In genomic region chr6:67170674-67170946, GRCm38 (mm10) we compare ENCODE assay signal across 8 mouse cellular contexts.
DNase-seq lines count a peak whose midpoint lies in the region; ATAC-seq and TF ChIP-seq lines count a peak whose summit lies in the region.

No protein-coding gene starts in this region.

- H3K9me3 ChIP-seq in heart, embryonic 11.5 days (replicated peaks; ENCODE audit: control insufficient read depth, low read length): peaks cover 2% of the 10 kb centered on the region; the same call in 1 of the 2 replicates
- H3K9me3 ChIP-seq in heart, embryonic 10.5 days: no peaks in the 10 kb centered on the region
- H3K9me3 ChIP-seq in lung, postnatal 0 days (ENCODE audit: low read length): no peaks in the 10 kb centered on the region
- H3K9me3 ChIP-seq in intestine, embryonic 15.5 days: no peaks in the 10 kb centered on the region
- H3K9me3 ChIP-seq in neural tube, embryonic 13.5 days: peaks cover 5% of the 10 kb centered on the region; the same call in 1 of the 2 replicates

- no peak overlapping the region for H3K9ac ChIP-seq in heart, embryonic 11.5 days (ENCODE audit: low read depth, low read length)
- no peak overlapping the region for H3K9ac ChIP-seq in lung, postnatal 0 days (replicated peaks; ENCODE audit: low read depth)
- H3K9ac ChIP-seq in intestine, embryonic 15.5 days: no peak overlapping the region
- no peak overlapping the region for H3K9ac ChIP-seq in neural tube, embryonic 13.5 days

- no peak for DNase-seq in heart, embryonic 10.5 days (ENCODE audit: low spot score)
- no peak for DNase-seq in lung, postnatal 0 days (ENCODE audit: low spot score)
- no peak for DNase-seq in lung, postnatal 36 days
- DNase-seq in MN1 (ENCODE audit: low spot score): no peak
- no peak for DNase-seq in thymus, postnatal 14 days

- H3K4me1 ChIP-seq in heart, embryonic 11.5 days (ENCODE audit: control insufficient read depth, insufficient read depth, low read length): no peaks in the 10 kb centered on the region
- no peaks in the 10 kb centered on the region for H3K4me1 ChIP-seq in heart, embryonic 10.5 days
- H3K4me1 ChIP-seq in lung, postnatal 0 days (ENCODE audit: insufficient read depth, low read depth, low read length): 0 out of 2 replicates have a peak, but pooled peaks cover 4% of the 10 kb centered on the region
- 0 out of 2 replicates have a peak, but pooled peaks cover 3% of the 10 kb centered on the region for H3K4me1 ChIP-seq in intestine, embryonic 15.5 days (replicated peaks)
- peaks cover 10% of the 10 kb centered on the region for H3K4me1 ChIP-seq in neural tube, embryonic 13.5 days (replicated peaks)

- H3K27ac ChIP-seq in heart, embryonic 11.5 days (ENCODE audit: low read depth, low read length): no peak overlapping the region
- H3K27ac ChIP-seq in heart, embryonic 10.5 days: no peak overlapping the region
- peak overlapping the region; percentile 47; the same call in 1 of the 2 replicates for H3K27ac ChIP-seq in lung, postnatal 0 days (ENCODE audit: low read length)
- no peak overlapping the region for H3K27ac ChIP-seq in intestine, embryonic 15.5 days
- H3K27ac ChIP-seq in neural tube, embryonic 13.5 days (replicated peaks): no peak overlapping the region

- TF ChIP-seq EP300 in lung, postnatal 0 days (IDR thresholded peaks at IDR 0.05): no peak

- no peak overlapping the region for H3K4me3 ChIP-seq in heart, embryonic 11.5 days (ENCODE audit: low read depth, low read length)
- no peak overlapping the region for H3K4me3 ChIP-seq in heart, embryonic 10.5 days
- H3K4me3 ChIP-seq in lung, postnatal 0 days (ENCODE audit: low read depth, low read length): peak overlapping the region; percentile 23
- H3K4me3 ChIP-seq in intestine, embryonic 15.5 days (replicated peaks): no peak overlapping the region; the same call in 1 of the 2 replicates
- no peak overlapping the region for H3K4me3 ChIP-seq in neural tube, embryonic 13.5 days

- H3K27me3 ChIP-seq in heart, embryonic 11.5 days (ENCODE audit: control insufficient read depth, insufficient read depth, low read length): no peaks in the 10 kb centered on the region
- H3K27me3 ChIP-seq in heart, embryonic 10.5 days (ENCODE audit: insufficient read depth, poor library complexity, severe bottlenecking): no peaks in the 10 kb centered on the region
- no peaks in the 10 kb centered on the region for H3K27me3 ChIP-seq in lung, postnatal 0 days (replicated peaks; ENCODE audit: insufficient read depth, low read length)
- H3K27me3 ChIP-seq in intestine, embryonic 15.5 days (replicated peaks): no peaks in the 10 kb centered on the region
- H3K27me3 ChIP-seq in neural tube, embryonic 13.5 days: no peaks in the 10 kb centered on the region

- no peaks in the 10 kb centered on the region for H3K36me3 ChIP-seq in heart, embryonic 11.5 days (ENCODE audit: control insufficient read depth, insufficient read depth, low read length)
- no peaks in the 10 kb centered on the region for H3K36me3 ChIP-seq in heart, embryonic 10.5 days
- H3K36me3 ChIP-seq in lung, postnatal 0 days (ENCODE audit: insufficient read depth, low read length): no peaks in the 10 kb centered on the region
- no peaks in the 10 kb centered on the region for H3K36me3 ChIP-seq in intestine, embryonic 15.5 days
- H3K36me3 ChIP-seq in neural tube, embryonic 13.5 days: no peaks in the 10 kb centered on the region

- WGBS in heart, embryonic 11.5 days (ENCODE audit: insufficient replicate concordance): 78% methylated on average over 5 of the region's 5 CpGs
- WGBS in heart, embryonic 10.5 days: 83% methylated on average over 5 of the region's 5 CpGs
- 72% methylated on average over 5 of the region's 5 CpGs for whole genome bisulfite sequencing in lung, postnatal 0 days
- WGBS in intestine, embryonic 15.5 days: 85% methylated on average over 5 of the region's 5 CpGs
- 89% methylated on average over 5 of the region's 5 CpGs for WGBS in neural tube, embryonic 13.5 days

- peak overlapping the region; percentile 29; the same call in 1 of the 2 replicates for H3K4me2 ChIP-seq in heart, embryonic 11.5 days
- peak overlapping the region; percentile 36; the same call in 1 of the 2 replicates for H3K4me2 ChIP-seq in lung, postnatal 0 days (replicated peaks; ENCODE audit: low read depth, low read length)
- H3K4me2 ChIP-seq in intestine, embryonic 15.5 days (replicated peaks): peak overlapping the region; percentile 49
- H3K4me2 ChIP-seq in neural tube, embryonic 13.5 days: 0 out of 2 replicates have a peak overlapping the region, but pooled peaks have one; percentile 30

- ATAC-seq in heart, embryonic 11.5 days (replicated peaks; ENCODE audit: insufficient number of reproducible peaks, low FRiP score, low TSS enrichment): no peak
- ATAC-seq in lung, postnatal 0 days: no peak
- peak; percentile 52 for ATAC-seq in intestine, embryonic 15.5 days
- ATAC-seq in neural tube, embryonic 13.5 days (ENCODE audit: low read depth): no peak

- no peak for TF ChIP-seq CTCF in lung, postnatal 0 days (IDR thresholded peaks at IDR 0.05)
